Mouse (Mus musculus) stomach, postnatal 0 days (tissue): ENCODE data around the gene Deup1.

ENCODE experiments used
- CTCF ChIP-seq: IDR thresholded peaks from 2 replicates; pipeline ENCODE4 v1.5.1; 2016; ENCODE audit warnings: antibody characterized with exemption, low read depth, mild to moderate bottlenecking, moderate library complexity
- EP300 ChIP-seq: optimal IDR thresholded peaks from 2 replicates; pipeline ENCODE3; 2016; ENCODE audit warnings: antibody characterized with exemption

GRCm38 (mm10) chr9:15527846-15528245 lies 99.9 kb downstream of the Deup1 start:
- TF ChIP-seq EP300 (no peak), CTCF (no peak)
